Mouse (Mus musculus) urinary bladder, postnatal 0 days (tissue): ENCODE measurements around the gene Defb19. TPM values are rescaled to one million over a fixed set of nuclear protein-coding genes. Genes with fewer than 3 reads are reported as not detected.

Source experiments
- polyA plus RNA-seq: library from polyadenylated mRNA; unstranded; fragments of >200 nt; fragmentation: Nextera tagmentation; extraction: Ambion mirVana; gene quantifications from 2 replicates; pipeline ENCODE4 v1.2.1, GENCODE M21; 2015

Defb19 gene
- polyA plus RNA-seq = not detected in 2 replicates

GRCm38 (mm10) chr2:152580107-152580506 is at the start of gene Defb19:
Gene Defb19, minus strand, starts transcription at chr2:152580312.

GRCm38 (mm10) chr2:152626774-152627591 is 46.9 kb upstream of the Defb19 start, which contains the start of gene Rem1:
Gene Rem1, plus strand, starts transcription at chr2:152626951.

GRCm38 (mm10) chr2:152622953-152623352 is 42.8 kb upstream of the Defb19 start, which contains the start of gene Defb25:
Gene Defb25, minus strand, starts transcription at chr2:152623053.

GRCm38 (mm10) chr2:152604057-152604456 is 23.9 kb upstream of the Defb19 start, which contains the start of gene Defb36:
Gene Defb36, plus strand, starts transcription at chr2:152604327.

GRCm38 (mm10) chr2:152599299-152599698 is 19.2 kb upstream of the Defb19 start, which contains the start of gene Defb45:
Gene Defb45, minus strand, starts transcription at chr2:152599399.

GRCm38 (mm10) chr2:152572114-152572794 is 7.9 kb downstream of the Defb19 start, which contains the start of gene Defb21:
Gene Defb21, plus strand, starts transcription at chr2:152572744.

GRCm38 (mm10) chr2:152569038-152569437 is 11.1 kb downstream of the Defb19 start, which contains the start of gene Gm17416:
Gene Gm17416, plus strand, starts transcription at chr2:152569338.

GRCm38 (mm10) chr2:152539944-152540710 is 40.0 kb downstream of the Defb19 start, which contains the start of gene Defb29:
Gene Defb29, minus strand, starts transcription at chr2:152540098.

Other genes starting within 250 kb of the Defb19 start
- 59.2 and 62.2 TPM in 2 replicates for gene Rbck1, start 247.7 kb downstream of the Defb19 start, polyA plus RNA-seq
- gene Trib3, start 236.3 kb downstream of the Defb19 start, polyA plus RNA-seq = 2.9 and 3.7 TPM in 2 replicates
- not detected in 2 replicates for gene Nrsn2, start 203.7 kb downstream of the Defb19 start, polyA plus RNA-seq
- 3.0 and 3.6 TPM in 2 replicates for gene Sox12, start 182.2 kb downstream of the Defb19 start, polyA plus RNA-seq
- 13.4 and 15.3 TPM in 2 replicates for gene Zcchc3, start 165.3 kb downstream of the Defb19 start, polyA plus RNA-seq
- gene 6820408C15Rik, start 164.7 kb downstream of the Defb19 start, polyA plus RNA-seq = 0.60 and 1.4 TPM in 2 replicates
- gene Defb23, start 115.7 kb downstream of the Defb19 start, polyA plus RNA-seq = not detected in 2 replicates
- gene Defb20, start 103.2 kb downstream of the Defb19 start, polyA plus RNA-seq = not detected in 2 replicates
- not detected in 2 replicates for gene Defb22, start 90.2 kb downstream of the Defb19 start, polyA plus RNA-seq
- not detected in 2 replicates for gene Defb26, start 68.6 kb downstream of the Defb19 start, polyA plus RNA-seq
- gene Defb28, start 62.1 kb downstream of the Defb19 start, polyA plus RNA-seq = not detected in 2 replicates
- not detected in 2 replicates for gene Defb29, start 40.2 kb downstream of the Defb19 start, polyA plus RNA-seq
- gene Gm17416, start 11.0 kb downstream of the Defb19 start, polyA plus RNA-seq = not detected in 2 replicates
- not detected in 2 replicates for gene Defb21, start 7.6 kb downstream of the Defb19 start, polyA plus RNA-seq
- not detected in 2 replicates for gene Defb45, start 19.1 kb upstream of the Defb19 start, polyA plus RNA-seq
- not detected in 2 replicates for gene Defb36, start 24.0 kb upstream of the Defb19 start, polyA plus RNA-seq
- gene Defb25, start 42.7 kb upstream of the Defb19 start, polyA plus RNA-seq = 0.74 and 1.2 TPM in 2 replicates
- 9.2 TPM in 2 replicates for gene Rem1, start 46.6 kb upstream of the Defb19 start, polyA plus RNA-seq
- 79.5 and 83.8 TPM in 2 replicates for gene H13, start 89.1 kb upstream of the Defb19 start, polyA plus RNA-seq
- 33.1 and 33.7 TPM in 2 replicates for gene Mcts2, start 106.7 kb upstream of the Defb19 start, polyA plus RNA-seq
- gene Id1, start 155.9 kb upstream of the Defb19 start, polyA plus RNA-seq = 186 and 218 TPM in 2 replicates
- 10.9 and 15.6 TPM in 2 replicates for gene Cox4i2, start 173.9 kb upstream of the Defb19 start, polyA plus RNA-seq